Mouse (Mus musculus): ENCODE data around the gene Sgms1. TPM values are rescaled to one million over a fixed set of nuclear protein-coding genes. Genes with fewer than 3 reads are reported as not detected.
"Not testable (repeated sequence)": the region's sequence is repeated elsewhere in the genome, so short reads cannot be mapped to it uniquely, and the experiment has no call there.

The Sgms1 gene
- polyA plus RNA-seq, 3 experiments from 2014 or later = 47.8 to 56.5 (median 51.5) TPM

- no peak for ATAC-seq
These were observed 8.0 kb downstream of the Sgms1 start for GRCm38 (mm10) chr19:32381511-32381961.

GRCm38 (mm10) chr19:32380748-32381147 is 8.8 kb downstream of the Sgms1 start:
- ATAC-seq = no peak

GRCm38 (mm10) chr19:32379239-32379920 is 10.1 kb downstream of the Sgms1 start:
- ATAC-seq = no peak

GRCm38 (mm10) chr19:32378581-32378980 is 10.9 kb downstream of the Sgms1 start:
- no peak for ATAC-seq

- ATAC-seq = no peak
These were observed 11.7 kb downstream of the Sgms1 start for GRCm38 (mm10) chr19:32377701-32378325.

GRCm38 (mm10) chr19:32376886-32377535 is 12.5 kb downstream of the Sgms1 start:
- ATAC-seq = no peak

- ATAC-seq = no peak
These were observed 13.5 kb downstream of the Sgms1 start for GRCm38 (mm10) chr19:32376054-32376453.

- no peak for ATAC-seq
These were observed 14.0 kb downstream of the Sgms1 start for GRCm38 (mm10) chr19:32375473-32375985.

- no peak for ATAC-seq
These were observed 14.8 kb downstream of the Sgms1 start for GRCm38 (mm10) chr19:32374751-32375150.

GRCm38 (mm10) chr19:32373865-32374655 is 15.5 kb downstream of the Sgms1 start:
- no peak for ATAC-seq

- no peak for ATAC-seq
These were observed 17.1 kb downstream of the Sgms1 start for GRCm38 (mm10) chr19:32372373-32372772.

- no peak for ATAC-seq
These were observed 22.2 kb downstream of the Sgms1 start for GRCm38 (mm10) chr19:32367333-32367732.

- no peak for ATAC-seq
These were observed 23.1 kb downstream of the Sgms1 start for GRCm38 (mm10) chr19:32366406-32366805.

GRCm38 (mm10) chr19:32365111-32365510 is 24.4 kb downstream of the Sgms1 start:
- no peak for ATAC-seq

- no peak for ATAC-seq
These were observed 25.9 kb downstream of the Sgms1 start for GRCm38 (mm10) chr19:32363587-32363986.

GRCm38 (mm10) chr19:32362520-32362919 is 27.0 kb downstream of the Sgms1 start:
- peak; percentile 50 for ATAC-seq

- peak; percentile 85 for ATAC-seq
These were observed 28.4 kb downstream of the Sgms1 start for GRCm38 (mm10) chr19:32360989-32361698.

GRCm38 (mm10) chr19:32360546-32360945 is 29.0 kb downstream of the Sgms1 start:
- ATAC-seq = no peak

- no peak for ATAC-seq
These were observed 30.6 kb downstream of the Sgms1 start for GRCm38 (mm10) chr19:32358699-32359517.

- not testable (repeated sequence) for ATAC-seq
These were observed 31.5 kb downstream of the Sgms1 start for GRCm38 (mm10) chr19:32358011-32358410.

- ATAC-seq = no peak
These were observed 33.3 kb downstream of the Sgms1 start for GRCm38 (mm10) chr19:32356166-32356565.

Data from inflammation-experienced regulatory T-cells, adult 6 months (primary cell).